Mouse (Mus musculus) T-helper 17 cell (primary cell): ENCODE results near the gene Helz.

ENCODE experiments used
- in situ Hi-C, 2 experiments: fragments of 300-600 bp; cut with MboI, MseI; formaldehyde crosslinking; loops; 1 replicate in 1 of 2; 2 replicates in 1 of 2; pipeline ENCODE4 v1.15.1; 2025; ENCODE audit warnings: high pct_unique_total_duplicates in 2 of 2

Gene Helz

GRCm38 (mm10) chr11:107716332-107716938 lies 168.7 kb downstream of the Helz start, which contains the start of gene Cacng1:
Gene Cacng1, minus strand, starts transcription at chr11:107716522.
- in situ Hi-C loops: no loop called here

GRCm38 (mm10) chr11:107720264-107721021 lies 172.7 kb downstream of the Helz start:
- in situ Hi-C loops: no loop called here

- in situ Hi-C loops: no loop called here
These were observed 173.3 kb downstream of the Helz start for GRCm38 (mm10) chr11:107721057-107721456.

- in situ Hi-C loops: no loop called here
These were observed 176.9 kb downstream of the Helz start for GRCm38 (mm10) chr11:107724603-107725002.

GRCm38 (mm10) chr11:107728073-107728863 lies 180.5 kb downstream of the Helz start:
- in situ Hi-C loops: no loop called here

GRCm38 (mm10) chr11:107729141-107729540 lies 181.4 kb downstream of the Helz start:
- in situ Hi-C loops: no loop called here

GRCm38 (mm10) chr11:107730940-107731339 lies 183.2 kb downstream of the Helz start:
- in situ Hi-C loops: no loop called here

- in situ Hi-C loops: no loop called here
These were observed 183.8 kb downstream of the Helz start for GRCm38 (mm10) chr11:107731498-107731897.

GRCm38 (mm10) chr11:107734133-107734532 lies 186.4 kb downstream of the Helz start:
- in situ Hi-C loops: no loop called here

GRCm38 (mm10) chr11:107737886-107738285 lies 190.2 kb downstream of the Helz start:
- in situ Hi-C loops: no loop called here

- in situ Hi-C loops: no loop called here
These were observed 190.8 kb downstream of the Helz start for GRCm38 (mm10) chr11:107738418-107739099.

GRCm38 (mm10) chr11:107743100-107743499 lies 195.4 kb downstream of the Helz start:
- in situ Hi-C loops: no loop called here
